Mouse (Mus musculus): ENCODE measurements around the gene Fam171a2. TPM values are rescaled to one million over a fixed set of nuclear protein-coding genes. Genes with fewer than 3 reads are reported as not detected.

The Fam171a2 gene
- polyA plus RNA-seq, 1 experiment: 5.4 TPM

- Histone ChIP-seq H3K27ac (ENCODE audit: insufficient read depth, low read depth, low read length) (no peak overlapping the region), H3K4me3 (ENCODE audit: low read depth, low read length) (peak overlapping the region; percentile 69)
- WGBS: under 1% methylated on average over 40 of the region's 40 CpGs
These were observed 8.4 kb upstream of the Fam171a2 start for GRCm38 (mm10) chr11:102455740-102456396.

GRCm38 (mm10) chr11:102453131-102453530 lies 5.6 kb upstream of the Fam171a2 start:
- H3K36me3 ChIP-seq (ENCODE audit: control insufficient read depth, insufficient read depth, low read length): no peaks in the 10 kb centered on the region
- peaks cover 9% of the 10 kb centered on the region for H3K4me1 ChIP-seq (ENCODE audit: control insufficient read depth, insufficient read depth, insufficient read length, low read length)
- H3K4me3 ChIP-seq (ENCODE audit: low read depth, low read length): no peak overlapping the region
- WGBS: 48% methylated on average over 10 of the region's 10 CpGs
- H3K27ac ChIP-seq (ENCODE audit: insufficient read depth, low read depth, low read length): no peak overlapping the region
- peaks cover 12% of the 10 kb centered on the region for H3K27me3 ChIP-seq (ENCODE audit: control insufficient read depth, insufficient read depth, low read length)
- TF ChIP-seq CTCF (IDR thresholded peaks at IDR 0.05; ENCODE audit: extremely low read depth, insufficient read length, insufficient replicate concordance, low read depth, low read length): no peak
- no peak for TF ChIP-seq POLR2A (IDR thresholded peaks at IDR 0.05; ENCODE audit: low read depth, low read length)

More at GRCm38 (mm10) chr11:102455740-102456396, 8.4 kb upstream of the Fam171a2 start:
- no peaks in the 10 kb centered on the region for H3K36me3 ChIP-seq (ENCODE audit: control insufficient read depth, insufficient read depth, low read length)
- peaks cover 9% of the 10 kb centered on the region for H3K4me1 ChIP-seq (ENCODE audit: control insufficient read depth, insufficient read depth, insufficient read length, low read length)
- no peak for TF ChIP-seq POLR2A (IDR thresholded peaks at IDR 0.05; ENCODE audit: low read depth, low read length)
- peak; percentile 46; the same call in 1 of the 2 replicates for TF ChIP-seq CTCF (IDR thresholded peaks at IDR 0.05; ENCODE audit: extremely low read depth, insufficient read length, insufficient replicate concordance, low read depth, low read length)
- H3K27me3 ChIP-seq (ENCODE audit: control insufficient read depth, insufficient read depth, low read length): peaks cover 2% of the 10 kb centered on the region; the same call in 1 of the 2 replicates

GRCm38 (mm10) chr11:102449043-102450008 lies 1.8 kb upstream of the Fam171a2 start:
- Histone ChIP-seq H3K4me1 (ENCODE audit: control insufficient read depth, insufficient read depth, insufficient read length, low read length) (peaks cover 8% of the 10 kb centered on the region), H3K36me3 (ENCODE audit: control insufficient read depth, insufficient read depth, low read length) (no peaks in the 10 kb centered on the region), H3K4me3 (ENCODE audit: low read depth, low read length) (no peak overlapping the region), H3K27ac (ENCODE audit: insufficient read depth, low read depth, low read length) (no peak overlapping the region), H3K27me3 (ENCODE audit: control insufficient read depth, insufficient read depth, low read length) (peaks cover 35% of the 10 kb centered on the region)
- WGBS: 32% methylated on average over 17 of the region's 17 CpGs
- TF ChIP-seq POLR2A (IDR thresholded peaks at IDR 0.05; ENCODE audit: low read depth, low read length) (no peak), CTCF (IDR thresholded peaks at IDR 0.05; ENCODE audit: extremely low read depth, insufficient read length, insufficient replicate concordance, low read depth, low read length) (no peak)

GRCm38 (mm10) chr11:102448327-102448726 lies 845 bp upstream of the Fam171a2 start:
- no peaks in the 10 kb centered on the region for H3K36me3 ChIP-seq (ENCODE audit: control insufficient read depth, insufficient read depth, low read length)
- WGBS: 19% methylated on average over 8 of the region's 8 CpGs
- peaks cover 35% of the 10 kb centered on the region for H3K27me3 ChIP-seq (ENCODE audit: control insufficient read depth, insufficient read depth, low read length)
- no peak overlapping the region for H3K27ac ChIP-seq (ENCODE audit: insufficient read depth, low read depth, low read length)
- peaks cover 8% of the 10 kb centered on the region for H3K4me1 ChIP-seq (ENCODE audit: control insufficient read depth, insufficient read depth, insufficient read length, low read length)
- no peak overlapping the region for H3K4me3 ChIP-seq (ENCODE audit: low read depth, low read length)
- TF ChIP-seq CTCF (IDR thresholded peaks at IDR 0.05; ENCODE audit: extremely low read depth, insufficient read length, insufficient replicate concordance, low read depth, low read length) (no peak), POLR2A (IDR thresholded peaks at IDR 0.05; ENCODE audit: low read depth, low read length) (no peak)

- under 1% methylated on average over 49 of the region's 49 CpGs for WGBS
- Histone ChIP-seq H3K27me3 (ENCODE audit: control insufficient read depth, insufficient read depth, low read length) (peaks cover 35% of the 10 kb centered on the region), H3K4me1 (ENCODE audit: control insufficient read depth, insufficient read depth, insufficient read length, low read length) (peaks cover 8% of the 10 kb centered on the region), H3K4me3 (ENCODE audit: low read depth, low read length) (peak overlapping the region; percentile 61), H3K36me3 (ENCODE audit: control insufficient read depth, insufficient read depth, low read length) (no peaks in the 10 kb centered on the region), H3K27ac (ENCODE audit: insufficient read depth, low read depth, low read length) (no peak overlapping the region)
- TF ChIP-seq CTCF (IDR thresholded peaks at IDR 0.05; ENCODE audit: extremely low read depth, insufficient read length, insufficient replicate concordance, low read depth, low read length): no peak
- no peak for TF ChIP-seq POLR2A (IDR thresholded peaks at IDR 0.05; ENCODE audit: low read depth, low read length)
These were observed 661 bp downstream of the Fam171a2 start for GRCm38 (mm10) chr11:102446581-102447461.

- H3K27ac ChIP-seq (ENCODE audit: insufficient read depth, low read depth, low read length): no peak overlapping the region
- TF ChIP-seq CTCF (IDR thresholded peaks at IDR 0.05; ENCODE audit: extremely low read depth, insufficient read length, insufficient replicate concordance, low read depth, low read length): no peak
- no peak for TF ChIP-seq POLR2A (IDR thresholded peaks at IDR 0.05; ENCODE audit: low read depth, low read length)
- WGBS: 26% methylated on average over 7 of the region's 7 CpGs
- peaks cover 8% of the 10 kb centered on the region for H3K4me1 ChIP-seq (ENCODE audit: control insufficient read depth, insufficient read depth, insufficient read length, low read length)
- peak overlapping the region; percentile 61 for H3K4me3 ChIP-seq (ENCODE audit: low read depth, low read length)
- H3K36me3 ChIP-seq (ENCODE audit: control insufficient read depth, insufficient read depth, low read length): no peaks in the 10 kb centered on the region
- H3K27me3 ChIP-seq (ENCODE audit: control insufficient read depth, insufficient read depth, low read length): peaks cover 35% of the 10 kb centered on the region
These were observed 1.6 kb downstream of the Fam171a2 start for GRCm38 (mm10) chr11:102445891-102446361.

Measured in small intestine, adult 2 months (tissue).